Mouse (Mus musculus) heart, embryonic 13.5 days (tissue): ENCODE data around the gene Fcho1. TPM values are rescaled to one million over a fixed set of nuclear protein-coding genes. Genes with fewer than 3 reads are reported as not detected.
"Not testable (repeated sequence)": the region's sequence is repeated elsewhere in the genome, so short reads cannot be mapped to it uniquely, and the experiment has no call there.

Source experiments
- ATAC-seq: fragments of 200-750 bp; cut with Nextera tagmentation; 2 replicates; pipeline ENCODE4 v1.8.0; 2017; ENCODE audit warnings: moderate TSS enrichment; ENCODE audit not compliant: insufficient number of reproducible peaks, low FRiP score, low TSS enrichment; ENCODE audit errors: extremely low read depth
- H3K27ac ChIP-seq: fragments of 300-500 bp; sonication (generic); replicated peaks from 2 replicates; pipeline ENCODE4 v1.5.1; 2015; ENCODE audit warnings: moderate library complexity, mild to moderate bottlenecking, inconsistent platforms
- H3K27me3 ChIP-seq: fragments of 300-500 bp; sonication (generic); replicated peaks from 2 replicates; pipeline ENCODE4 v1.6.1; 2015; ENCODE audit warnings: mild to moderate bottlenecking, inconsistent platforms
- H3K36me3 ChIP-seq: fragments of 300-500 bp; sonication (generic); 2 replicates; pipeline ENCODE4 v1.6.1; 2015; ENCODE audit warnings: mild to moderate bottlenecking, inconsistent platforms
- H3K4me1 ChIP-seq: fragments of 300-500 bp; sonication (generic); 2 replicates; pipeline ENCODE4 v1.6.1; 2015; ENCODE audit warnings: inconsistent platforms
- H3K4me2 ChIP-seq: fragments of 300-500 bp; sonication (generic); 2 replicates; pipeline ENCODE4 v1.6.1; 2015; ENCODE audit warnings: inconsistent platforms, mild to moderate bottlenecking, moderate library complexity
- H3K4me3 ChIP-seq: fragments of 300-500 bp; sonication (generic); 2 replicates; pipeline ENCODE4 v1.5.1; 2015; ENCODE audit warnings: moderate library complexity, mild to moderate bottlenecking, inconsistent platforms
- H3K9ac ChIP-seq: fragments of 300-500 bp; sonication (generic); 2 replicates; pipeline ENCODE4 v1.6.1; 2015; ENCODE audit warnings: inconsistent platforms, mild to moderate bottlenecking, moderate library complexity
- H3K9me3 ChIP-seq: fragments of 300-500 bp; sonication (generic); 2 replicates; pipeline ENCODE4 v1.6.1; 2016; ENCODE audit warnings: inconsistent platforms
- WGBS: fragments of 180-500 bp; shearing (Covaris S2); methylation state at CpG from one replicate; pipeline ENCODE4 v1.1.7; 2015; ENCODE audit warnings: mixed read lengths; 5-methylcytosine and 5-hydroxymethylcytosine counted together
- polyA plus RNA-seq: library from polyadenylated mRNA; unstranded; fragments of >200 nt; fragmentation: Nextera tagmentation; extraction: Ambion mirVana; gene quantifications from 2 replicates; pipeline ENCODE4 v1.2.1, GENCODE M21; 2015

Gene Fcho1
- polyA plus RNA-seq: 1.7 and 2.3 TPM in 2 replicates

DNA sequence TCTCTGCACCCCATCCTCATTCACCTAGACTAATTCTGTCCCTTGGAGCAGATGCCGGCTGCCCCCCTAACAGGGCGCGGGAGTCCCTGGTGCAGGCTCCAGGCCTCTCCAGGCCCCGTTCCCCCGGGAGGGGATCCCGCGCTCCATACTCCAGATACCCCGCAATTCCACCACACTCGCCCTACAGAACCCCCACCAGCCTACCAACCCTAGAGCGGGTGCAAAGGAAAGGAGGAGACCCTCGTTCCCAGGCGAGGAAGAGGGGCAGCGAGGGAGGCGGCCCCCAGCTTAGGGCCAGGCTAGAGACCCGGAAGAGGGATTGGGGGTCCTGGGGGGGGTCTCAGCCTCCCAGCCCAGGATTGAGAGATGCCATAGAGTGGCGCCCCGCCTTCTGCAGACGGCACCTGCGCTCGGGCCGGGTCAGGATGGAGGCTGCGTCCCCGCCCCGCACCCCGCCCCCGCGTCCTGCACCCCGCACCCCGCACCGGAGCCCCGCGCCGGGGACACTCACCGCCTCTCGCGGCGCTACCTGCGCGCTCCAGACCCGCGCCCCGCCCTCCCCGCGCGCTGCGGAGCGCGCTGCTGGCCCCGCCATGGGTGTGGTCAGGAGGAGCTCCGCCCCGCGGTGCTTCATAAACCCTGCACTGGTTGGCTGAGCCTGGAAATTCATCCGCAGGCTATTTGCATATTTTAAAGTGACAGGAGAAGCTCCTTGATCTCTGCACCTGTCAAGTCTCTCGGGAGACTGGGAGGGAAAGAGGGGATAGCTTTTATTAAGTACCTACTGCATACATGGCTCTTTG, at the start of gene Fcho1:
Gene Fcho1 (minus strand): TSS at position 595 of the 803 bp plus-strand sequence.
- H3K9ac ChIP-seq: peak within 1 kb of the TSS; percentile 78
- H3K27me3 ChIP-seq: peaks cover 92% of the 10 kb centered on the region
- no peaks in the 10 kb centered on the region for H3K36me3 ChIP-seq
- no peaks in the 10 kb centered on the region for H3K9me3 ChIP-seq
- peak within 1 kb of the TSS; percentile 87 for H3K4me2 ChIP-seq
- peak; percentile 44 for ATAC-seq
- WGBS: 2% methylated on average over 52 of the region's 54 CpGs
- H3K27ac ChIP-seq: no peak within 1 kb of the TSS
- H3K4me1 ChIP-seq: peaks cover 19% of the 10 kb centered on the region; the same call in 1 of the 2 replicates
- peak within 1 kb of the TSS; percentile 69 for H3K4me3 ChIP-seq

DNA sequence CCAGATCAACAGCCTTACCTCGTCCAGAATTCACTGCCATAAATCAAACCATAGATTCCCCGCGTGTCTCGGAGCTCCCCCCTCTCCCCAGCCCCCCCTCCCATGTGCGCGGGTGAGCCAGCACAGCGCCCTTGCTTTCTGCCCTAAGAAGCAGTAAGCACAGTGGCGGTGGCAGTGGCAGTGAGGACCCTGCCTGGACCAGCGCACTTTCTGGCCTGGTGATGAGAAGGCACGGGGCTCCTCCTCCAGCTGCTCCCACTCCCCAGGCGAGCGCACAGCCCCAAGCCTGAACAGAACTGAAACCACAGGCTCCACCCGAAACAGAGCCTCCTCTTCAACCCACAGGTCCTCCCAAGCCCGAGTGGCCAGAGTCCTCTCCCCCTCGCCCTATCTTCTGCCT, 45.8 kb upstream of the Fcho1 start:
- H3K9ac ChIP-seq: no peak overlapping the region
- H3K4me2 ChIP-seq: no peak overlapping the region
- ATAC-seq: no peak
- WGBS: 81% methylated on average over 15 of the region's 15 CpGs
- no peaks in the 10 kb centered on the region for H3K27me3 ChIP-seq
- no peak overlapping the region for H3K27ac ChIP-seq
- H3K4me3 ChIP-seq: no peak overlapping the region
- H3K36me3 ChIP-seq: no peaks in the 10 kb centered on the region
- no peaks in the 10 kb centered on the region for H3K4me1 ChIP-seq
- peaks cover 13% of the 10 kb centered on the region for H3K9me3 ChIP-seq

DNA sequence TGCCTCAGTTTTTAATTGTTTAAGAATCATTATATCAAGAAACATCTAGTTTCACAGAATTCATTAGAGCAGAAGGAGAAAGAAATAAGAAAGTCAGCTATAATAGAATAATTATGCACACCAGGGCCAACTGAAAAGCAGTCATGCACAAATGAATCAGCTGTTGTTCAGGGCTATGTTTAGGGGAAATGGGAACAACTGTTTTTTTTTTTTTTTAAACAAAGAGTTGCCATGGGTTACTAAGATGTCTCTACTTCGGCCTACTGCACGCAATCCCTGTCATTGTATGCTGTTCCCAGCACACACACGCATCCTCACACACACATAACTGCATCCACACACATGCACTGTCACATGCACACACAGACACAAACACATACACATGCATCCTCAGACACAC, 33.3 kb upstream of the Fcho1 start:
- Histone ChIP-seq H3K27ac (no peak overlapping the region), H3K4me3 (no peak overlapping the region), H3K36me3 (no peaks in the 10 kb centered on the region), H3K27me3 (no peaks in the 10 kb centered on the region), H3K4me2 (no peak overlapping the region), H3K9ac (no peak overlapping the region), H3K4me1 (no peaks in the 10 kb centered on the region), H3K9me3 (no peaks in the 10 kb centered on the region)
- no peak for ATAC-seq
- WGBS: 79% methylated on average over 3 of the region's 3 CpGs

DNA sequence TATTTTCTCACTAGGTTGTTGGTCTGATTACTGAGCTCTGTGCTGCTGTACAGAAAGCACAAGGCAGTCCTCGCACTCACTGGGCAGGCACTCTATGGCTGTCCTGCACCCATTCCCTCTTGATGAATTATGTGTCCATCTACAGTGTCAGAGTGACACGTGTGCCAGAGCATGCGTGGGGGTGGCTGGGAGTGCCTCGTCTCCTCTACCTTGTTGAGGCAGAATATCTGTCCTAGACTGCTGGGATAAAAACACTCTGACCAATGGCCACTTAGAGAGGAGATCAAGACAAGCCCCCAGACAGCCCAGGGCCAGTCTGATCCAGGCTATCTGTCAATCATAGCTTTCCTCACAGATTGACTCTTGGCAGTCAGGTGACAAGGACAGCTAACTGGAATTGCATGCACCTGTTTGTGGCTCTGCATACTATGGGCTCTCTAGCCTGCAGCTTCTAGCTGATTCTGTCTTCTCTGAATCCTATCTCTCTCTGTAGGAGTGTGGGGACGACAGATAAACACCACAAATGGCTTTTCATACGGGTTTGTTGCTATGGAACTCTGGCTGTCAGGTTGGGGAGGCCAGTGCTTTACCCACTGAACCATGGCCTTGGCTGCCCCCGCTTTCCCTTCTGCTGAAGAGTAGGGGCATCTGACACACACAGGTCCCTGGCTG, 27.5 kb upstream of the Fcho1 start:
- not testable (repeated sequence) for ATAC-seq, H3K4me1 ChIP-seq, H3K9me3 ChIP-seq, H3K36me3 ChIP-seq, H3K27ac ChIP-seq, H3K4me3 ChIP-seq, H3K4me2 ChIP-seq, H3K27me3 ChIP-seq, H3K9ac ChIP-seq
- WGBS: 50% methylated on average over 7 of the region's 7 CpGs

DNA sequence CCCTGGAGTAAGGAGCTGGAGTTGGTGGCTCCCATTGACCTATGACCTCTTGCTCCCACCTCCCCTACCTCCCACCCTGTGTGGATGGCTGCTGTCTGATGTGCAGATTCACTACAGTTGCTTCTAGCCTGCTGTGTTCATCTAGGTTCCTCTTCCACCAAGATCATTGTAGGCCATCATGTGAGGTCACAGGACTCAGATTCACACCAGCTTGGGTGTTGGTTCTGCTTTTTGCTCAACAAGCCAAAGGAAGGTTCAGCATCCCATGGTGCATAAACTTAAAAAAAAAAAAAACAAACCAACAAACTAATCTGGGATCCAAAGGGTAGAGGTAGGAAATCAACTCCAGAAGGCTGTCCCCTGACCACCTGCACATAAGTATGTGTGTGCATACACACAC, 26.7 kb upstream of the Fcho1 start:
- not testable (repeated sequence) for H3K36me3 ChIP-seq, H3K4me1 ChIP-seq, H3K9ac ChIP-seq, H3K27ac ChIP-seq, H3K9me3 ChIP-seq, ATAC-seq, H3K4me3 ChIP-seq, H3K27me3 ChIP-seq, H3K4me2 ChIP-seq

DNA sequence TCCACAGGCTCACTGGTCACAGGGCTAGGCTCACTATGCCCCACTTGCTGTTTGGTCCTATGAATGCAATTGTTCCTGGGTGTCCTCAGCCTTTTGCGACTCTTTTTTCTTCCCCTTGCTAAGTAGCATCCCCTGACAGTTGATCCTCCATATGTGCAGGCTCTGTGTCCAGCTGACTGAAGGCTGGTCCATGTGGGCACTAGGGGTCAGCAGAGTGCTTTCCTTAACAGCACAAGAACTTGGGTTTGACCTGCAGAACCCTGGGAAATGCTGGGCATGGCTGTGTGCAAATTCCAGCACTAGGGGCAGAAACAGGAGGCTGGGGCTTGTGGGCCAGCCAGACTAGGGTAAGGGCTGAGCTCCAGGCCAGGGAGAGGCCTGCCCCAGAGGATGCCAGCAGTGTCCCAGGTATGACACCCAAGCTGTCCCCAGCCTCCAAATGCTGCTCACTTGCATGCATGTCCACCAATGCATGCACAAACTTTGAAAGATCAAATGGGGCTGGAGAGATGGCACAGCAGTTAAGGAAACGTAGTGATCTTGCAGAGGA, 25.9 kb upstream of the Fcho1 start:
- H3K4me3 ChIP-seq, H3K27me3 ChIP-seq, H3K4me1 ChIP-seq, H3K36me3 ChIP-seq, H3K9me3 ChIP-seq, H3K27ac ChIP-seq, ATAC-seq, H3K9ac ChIP-seq, H3K4me2 ChIP-seq: not testable (repeated sequence)
- 47% methylated on average over 2 of the region's 2 CpGs for WGBS

DNA sequence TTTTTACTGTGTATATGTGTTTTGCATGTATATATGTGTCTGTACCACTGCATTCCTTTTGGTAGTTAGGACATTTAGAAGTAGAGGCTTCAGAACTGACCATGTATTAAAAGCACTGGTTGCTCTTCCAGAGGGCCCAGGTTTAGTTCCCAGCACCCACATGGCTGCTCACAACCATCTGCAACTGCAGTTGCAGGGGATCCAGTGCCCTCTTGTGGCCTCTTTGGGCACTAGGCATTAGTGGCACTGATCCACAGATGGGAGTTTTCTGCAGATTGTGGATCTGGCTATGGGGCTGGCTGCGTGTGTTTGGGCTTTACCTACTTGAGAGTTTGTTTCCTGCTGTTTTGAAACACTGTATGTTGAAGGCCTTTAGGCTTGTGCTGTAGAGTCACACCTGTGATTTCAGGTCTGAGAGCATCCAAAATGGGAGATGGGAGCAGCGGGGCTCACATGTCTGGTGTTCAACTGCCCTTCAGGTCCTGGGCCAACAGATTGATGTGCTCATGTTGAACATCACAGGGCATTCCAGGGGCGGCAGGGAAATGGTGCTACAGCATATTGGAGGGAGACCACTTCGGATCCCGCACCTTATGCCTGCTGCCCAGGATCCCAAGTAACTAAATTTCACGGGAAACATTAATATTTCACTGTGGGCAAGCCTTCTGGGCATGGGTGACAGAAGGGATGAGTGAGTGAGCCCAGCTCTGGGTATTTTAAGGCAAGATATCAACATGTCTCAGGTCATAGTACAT, 24.0 kb upstream of the Fcho1 start:
- H3K27me3 ChIP-seq, H3K27ac ChIP-seq, ATAC-seq, H3K9me3 ChIP-seq, H3K9ac ChIP-seq, H3K4me3 ChIP-seq, H3K4me2 ChIP-seq, H3K36me3 ChIP-seq, H3K4me1 ChIP-seq: not testable (repeated sequence)
- 64% methylated on average over 6 of the region's 6 CpGs for WGBS

DNA sequence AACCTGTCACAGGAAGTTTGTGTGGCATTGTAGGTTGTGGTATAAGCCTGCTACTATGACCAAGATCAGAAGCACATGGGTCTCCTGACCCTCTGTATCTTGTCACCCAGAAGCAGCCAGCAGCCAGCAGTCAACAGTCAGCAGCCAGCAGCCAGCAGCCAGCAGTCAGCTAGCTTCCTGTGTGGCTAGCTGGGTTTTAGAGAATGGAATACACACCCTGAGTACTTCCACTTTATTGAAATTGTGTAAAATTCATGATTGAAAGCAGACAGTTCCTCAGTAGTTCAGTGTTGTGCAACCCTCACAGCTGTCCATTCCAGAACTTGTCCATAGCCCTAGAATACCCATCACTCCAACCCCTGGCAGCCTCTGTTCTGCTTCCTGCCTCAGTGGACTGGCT, 21.6 kb upstream of the Fcho1 start:
- not testable (repeated sequence) for H3K4me1 ChIP-seq, H3K4me3 ChIP-seq, H3K27me3 ChIP-seq, H3K36me3 ChIP-seq, H3K4me2 ChIP-seq, ATAC-seq, H3K9me3 ChIP-seq, H3K27ac ChIP-seq, H3K9ac ChIP-seq

DNA sequence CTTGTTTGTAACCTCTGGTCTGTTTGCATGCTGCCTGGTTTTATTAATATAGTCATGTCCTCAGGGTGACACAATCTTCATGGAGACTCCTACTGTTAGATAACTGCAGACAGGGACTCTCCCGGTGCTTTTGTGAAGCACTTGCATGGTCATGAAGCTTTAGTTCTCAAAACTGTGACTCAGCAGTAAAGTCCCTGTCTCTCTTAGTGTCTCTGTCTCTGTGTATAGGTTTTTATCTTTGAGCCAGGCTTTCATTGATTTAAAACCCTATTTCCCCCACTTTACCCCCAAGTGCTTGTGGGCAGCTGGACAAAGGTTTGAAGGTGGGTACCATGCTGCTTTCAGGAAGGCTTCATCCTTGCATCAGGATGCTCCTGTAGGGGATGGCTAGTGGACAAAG, 19.8 kb upstream of the Fcho1 start:
- Histone ChIP-seq H3K9me3 (0 out of 2 replicates have a peak, but pooled peaks cover 2% of the 10 kb centered on the region), H3K36me3 (no peaks in the 10 kb centered on the region), H3K27ac (no peak overlapping the region), H3K27me3 (peaks cover 18% of the 10 kb centered on the region), H3K4me1 (peaks cover 8% of the 10 kb centered on the region), H3K4me2 (no peak overlapping the region), H3K9ac (no peak overlapping the region), H3K4me3 (no peak overlapping the region)
- WGBS: 70% methylated on average over 1 of the region's 1 CpGs
- no peak for ATAC-seq

DNA sequence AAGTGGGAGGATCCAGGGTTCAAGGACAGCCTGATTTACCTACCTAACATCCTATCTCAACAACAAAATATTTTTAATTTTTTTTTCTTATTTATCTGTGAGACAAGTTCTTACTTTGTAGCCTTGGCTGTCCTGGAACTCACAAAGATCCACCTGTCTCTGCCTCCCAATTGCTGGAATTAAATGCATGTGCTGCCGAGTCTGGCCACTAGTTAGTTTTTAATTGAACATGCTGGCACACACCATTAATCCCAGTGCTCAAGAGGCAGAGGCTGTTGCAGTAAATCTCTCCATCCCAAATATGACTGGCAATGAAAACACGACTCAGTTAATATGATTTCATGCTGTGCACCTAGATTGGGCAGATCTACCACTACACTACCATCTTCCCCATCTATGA, 17.3 kb upstream of the Fcho1 start:
- H3K4me3 ChIP-seq: no peak overlapping the region
- no peak overlapping the region for H3K9ac ChIP-seq
- peaks cover 18% of the 10 kb centered on the region for H3K27me3 ChIP-seq
- H3K9me3 ChIP-seq: no peaks in the 10 kb centered on the region
- peaks cover 8% of the 10 kb centered on the region for H3K4me1 ChIP-seq
- ATAC-seq: no peak
- WGBS: 49% methylated on average over 2 of the region's 2 CpGs
- H3K4me2 ChIP-seq: no peak overlapping the region
- no peaks in the 10 kb centered on the region for H3K36me3 ChIP-seq
- H3K27ac ChIP-seq: no peak overlapping the region

DNA sequence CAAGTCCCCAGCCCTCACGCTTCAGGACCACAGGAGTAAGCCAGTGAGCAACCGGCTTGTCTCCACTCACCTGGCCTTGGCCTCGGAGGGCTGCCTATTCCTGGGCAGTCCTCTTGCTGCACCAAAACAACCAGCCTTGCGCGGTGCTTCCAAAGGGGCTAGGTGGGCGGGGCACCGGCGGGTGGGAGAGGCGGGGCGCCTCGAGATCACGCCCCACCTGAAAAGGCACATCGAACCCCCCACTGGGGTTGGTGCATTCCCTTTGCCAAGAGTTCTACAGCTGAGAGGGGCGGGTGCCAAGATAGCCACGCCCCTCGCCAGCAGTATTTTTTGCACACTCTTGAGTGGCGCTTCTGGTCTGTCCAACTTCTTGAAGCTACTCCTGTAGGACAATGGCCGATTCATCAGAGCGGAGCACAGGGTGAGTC, 16.2 kb upstream of the Fcho1 start:
- peaks cover 8% of the 10 kb centered on the region for H3K4me1 ChIP-seq
- WGBS: 7% methylated on average over 19 of the region's 19 CpGs
- no peak overlapping the region for H3K9ac ChIP-seq
- H3K27ac ChIP-seq: no peak overlapping the region
- H3K4me2 ChIP-seq: peak overlapping the region; percentile 63
- no peaks in the 10 kb centered on the region for H3K9me3 ChIP-seq
- H3K27me3 ChIP-seq: peaks cover 18% of the 10 kb centered on the region
- H3K36me3 ChIP-seq: no peaks in the 10 kb centered on the region
- H3K4me3 ChIP-seq: peak overlapping the region; percentile 24
- no peak for ATAC-seq
